In the genomic region with DNA sequence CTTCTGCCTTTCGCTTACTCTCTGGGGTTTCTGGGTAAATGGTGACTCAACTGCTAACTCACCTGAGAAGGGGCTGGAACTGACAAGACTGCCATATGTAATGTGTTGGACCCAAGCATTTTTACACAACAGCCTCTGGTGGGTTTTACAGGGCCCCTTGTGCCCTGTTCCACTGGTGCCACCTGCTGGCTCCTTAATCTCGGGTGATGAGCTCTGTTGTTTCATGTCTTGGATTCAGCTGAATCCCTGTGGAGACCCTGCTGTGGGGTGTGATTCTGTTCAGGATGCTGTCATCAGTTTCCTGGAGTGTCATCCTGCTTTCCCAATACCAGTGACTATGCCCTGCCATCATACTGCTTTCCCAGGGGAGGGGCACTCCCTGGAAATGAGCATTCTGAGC, we compare ENCODE assay signal across 9 mouse cellular contexts. TPM values are rescaled to one million over a fixed set of nuclear protein-coding genes. Genes with fewer than 3 reads are reported as not detected.
DNase-seq lines count a peak whose midpoint lies in the region; ATAC-seq and TF ChIP-seq lines count a peak whose summit lies in the region.
"Had no signal": no experiment of that assay in that cellular context is flagged by ENCODE, and none has a peak within 500 bp of the region (broad histone marks: within the 10 kb centered on the region; RNA-seq: fewer than 3 reads in every experiment).

No protein-coding gene starts in this region.

- no peaks in the 10 kb centered on the region for H3K36me3 ChIP-seq in kidney, embryonic 15.5 days
- H3K36me3 ChIP-seq in CH12.LX (replicated peaks in 1 of 2; ENCODE audit: control insufficient read depth in 1 of 2, insufficient read depth in 1 of 2, low read length in 1 of 2), result no peaks in the 10 kb centered on the region
- H3K36me3 ChIP-seq in stomach, postnatal 0 days (ENCODE audit: control insufficient read depth, insufficient read depth, low read length), result no peaks in the 10 kb centered on the region
- H3K36me3 ChIP-seq in hindbrain, embryonic 13.5 days, result no peaks in the 10 kb centered on the region
- H3K36me3 ChIP-seq: limb, embryonic 13.5 days had no signal

- in situ Hi-C loops in CH12.LX (cut with MboI; ENCODE audit: low pct_ligation_motif_present, low pct_unique_long_range_greater_than_20kb, low sequenced_read_pairs), result loop anchor here (5.0 kb wide), 1 partner anchor 86 kb away; no protein-coding TSS in a partner anchor

- dilution Hi-C loops in CH12.LX (cut with MboI; ENCODE audit: extremely low pct_ligation_motif_present, extremely low pct_unique_long_range_greater_than_20kb, low sequenced_read_pairs), result no loop called here

- H3K27me3 ChIP-seq in kidney, embryonic 15.5 days, result no peaks in the 10 kb centered on the region
- peaks cover 1% of the 10 kb centered on the region for H3K27me3 ChIP-seq in CH12.LX (replicated peaks)
- no peaks in the 10 kb centered on the region for H3K27me3 ChIP-seq in stomach, postnatal 0 days (ENCODE audit: control insufficient read depth, insufficient read depth, low read length)
- H3K27me3 ChIP-seq in hindbrain, embryonic 13.5 days, result no peaks in the 10 kb centered on the region
- H3K27me3 ChIP-seq: limb, embryonic 13.5 days had no signal

- H3K4me1 ChIP-seq in kidney, embryonic 15.5 days, result no peaks in the 10 kb centered on the region
- peaks cover 0 to 1% of the 10 kb centered on the region in 2 experiments; a peak in 1 of 4 replicates for H3K4me1 ChIP-seq in CH12.LX (ENCODE audit: control insufficient read depth in 1 of 2, insufficient read depth in 2 of 2)
- no peaks in the 10 kb centered on the region for H3K4me1 ChIP-seq in stomach, postnatal 0 days (replicated peaks; ENCODE audit: control insufficient read depth, insufficient read depth)
- H3K4me1 ChIP-seq in hindbrain, embryonic 13.5 days (replicated peaks), result no peaks in the 10 kb centered on the region
- H3K4me1 ChIP-seq: limb, embryonic 13.5 days had no signal

- peak; percentile 42 for DNase-seq in CD4-positive, CD25-positive, alpha-beta regulatory T cell, adult 2 months (ENCODE audit: low read depth, low spot score)
- DNase-seq in kidney, postnatal 10 days, result peak; percentile 75
- DNase-seq in CH12.LX (ENCODE audit: extremely low read depth), result peak; percentile 42
- DNase-seq in stomach, postnatal 0 days (ENCODE audit: low spot score), result no peak

- WGBS in kidney, embryonic 15.5 days, result 56% methylated on average over 2 of the region's 2 CpGs
- 52% methylated on average over 2 of the region's 2 CpGs for WGBS in stomach, postnatal 0 days
- WGBS in hindbrain, embryonic 13.5 days, result 65% methylated on average over 2 of the region's 2 CpGs

- peak; percentile 37 to 93; a peak in 3 of 4 replicates for TF ChIP-seq CTCF in CH12.LX (conservative IDR thresholded peaks at IDR 0.05 in 1 of 2, IDR thresholded peaks at IDR 0.05 in 1 of 2; ENCODE audit: low read depth in 2 of 2, low read length in 2 of 2)
- peak; percentile 62 for TF ChIP-seq CTCF in stomach, postnatal 0 days (IDR thresholded peaks at IDR 0.05; ENCODE audit: low read depth)

- H3K79me2 ChIP-seq in CH12.LX (replicated peaks; ENCODE audit: control insufficient read depth, extremely low read depth, insufficient read depth, poor library complexity, severe bottlenecking), result no peaks in the 10 kb centered on the region

- peak; percentile 89 for TF ChIP-seq RAD21 in CH12.LX (IDR thresholded peaks at IDR 0.05; ENCODE audit: low read depth, low read length)

- no peak overlapping the region for H3K9ac ChIP-seq in kidney, embryonic 15.5 days
- no peak overlapping the region for H3K9ac ChIP-seq in CH12.LX (ENCODE audit: insufficient read depth, low read depth)
- H3K9ac ChIP-seq in stomach, postnatal 0 days (ENCODE audit: low read length), result no peak overlapping the region
- H3K9ac ChIP-seq in hindbrain, embryonic 13.5 days, result no peak overlapping the region
- H3K9ac ChIP-seq: limb, embryonic 13.5 days had no signal

- ATAC-seq in CD4-positive, CD25-positive, alpha-beta regulatory T cell, adult 4 months, result no peak
- no peak for ATAC-seq in kidney, embryonic 15.5 days (replicated peaks; ENCODE audit: low FRiP score)
- ATAC-seq in granulocyte monocyte progenitor cell, adult 5-6 weeks (replicated peaks; ENCODE audit: poor library complexity, severe bottlenecking), result peak; percentile 52
- no peak for ATAC-seq in stomach, postnatal 0 days (ENCODE audit: low FRiP score, low TSS enrichment)
- no peak for ATAC-seq in hindbrain, embryonic 13.5 days (ENCODE audit: low FRiP score)

- H3K27ac ChIP-seq in kidney, embryonic 15.5 days, result no peak overlapping the region
- no peak overlapping the region for H3K27ac ChIP-seq in CH12.LX (ENCODE audit: insufficient read depth, low read depth)
- no peak overlapping the region for H3K27ac ChIP-seq in stomach, postnatal 0 days (replicated peaks)
- no peak overlapping the region for H3K27ac ChIP-seq in hindbrain, embryonic 13.5 days
- H3K27ac ChIP-seq: limb, embryonic 13.5 days had no signal

- TF ChIP-seq POLR2A in CH12.LX (IDR thresholded peaks at IDR 0.05; ENCODE audit: low read depth, low read length), result no peak

- no peak overlapping the region for H3K4me3 ChIP-seq in kidney, embryonic 15.5 days (replicated peaks)
- H3K4me3 ChIP-seq in CH12.LX (replicated peaks in 1 of 3; ENCODE audit: low read depth in 2 of 3, low read length in 2 of 3, poor library complexity in 1 of 3), result no peak overlapping the region
- H3K4me3 ChIP-seq in stomach, postnatal 0 days (ENCODE audit: low read depth, low read length), result no peak overlapping the region
- H3K4me3 ChIP-seq in hindbrain, embryonic 13.5 days, result no peak overlapping the region
- H3K4me3 ChIP-seq: limb, embryonic 13.5 days had no signal

- TF ChIP-seq EP300 in CH12.LX (IDR thresholded peaks at IDR 0.05; ENCODE audit: low read length), result no peak
- TF ChIP-seq EP300 in stomach, postnatal 0 days (optimal IDR thresholded peaks at IDR 0.05), result no peak

- H3K9me3 ChIP-seq in kidney, embryonic 15.5 days (replicated peaks), result no peaks in the 10 kb centered on the region
- H3K9me3 ChIP-seq in CH12.LX (replicated peaks; ENCODE audit: low read length), result no peaks in the 10 kb centered on the region
- H3K9me3 ChIP-seq in stomach, postnatal 0 days (ENCODE audit: control insufficient read depth, low read length), result no peaks in the 10 kb centered on the region
- H3K9me3 ChIP-seq in hindbrain, embryonic 13.5 days, result no peaks in the 10 kb centered on the region
- H3K9me3 ChIP-seq: limb, embryonic 13.5 days had no signal

- H3K4me2 ChIP-seq in kidney, embryonic 15.5 days, result no peak overlapping the region
- no peak overlapping the region for H3K4me2 ChIP-seq in CH12.LX (ENCODE audit: insufficient read depth, low read depth, poor library complexity, severe bottlenecking)
- no peak overlapping the region for H3K4me2 ChIP-seq in stomach, postnatal 0 days (replicated peaks; ENCODE audit: low read depth)
- no peak overlapping the region for H3K4me2 ChIP-seq in hindbrain, embryonic 13.5 days
- H3K4me2 ChIP-seq: limb, embryonic 13.5 days had no signal

RNA-seq across cellular contexts. Expression of a gene that starts 6.2 kb away (rescaled TPM):
- polyA plus RNA-seq in CD4-positive, CD25-positive, alpha-beta regulatory T cell, adult 4 months (2017; shearing (Covaris generic)), result 1 to 10 TPM in 1 of 2 experiments, not detected in 1; 1.9 TPM
- polyA plus RNA-seq in kidney, embryonic 15.5 days (2015; fragmentation: Nextera tagmentation; extraction: Ambion mirVana), result 0.54 and 1.1 TPM in 2 replicates
- total RNA-seq in CH12.LX (2012; rRNA removed) (not detected in 2 replicates), CH12.LX (2014; rRNA removed) (not detected in 2 replicates)
- not detected in 2 replicates for polyA plus RNA-seq in CH12.LX (2012; ENCODE audit: insufficient read length, low read depth)
- 3.2 and 13.2 TPM in 2 replicates for total RNA-seq in granulocyte monocyte progenitor cell, adult 5-6 weeks (2014; fragmentation: Nextera tagmentation)
- 4.3 and 10.3 TPM in 2 replicates for total RNA-seq in granulocyte monocyte progenitor cell, adult 5-6 weeks (2017)
- 0.49 and 0.88 TPM in 2 replicates for polyA plus RNA-seq in stomach, postnatal 0 days (2015; fragmentation: Nextera tagmentation; extraction: Ambion mirVana)
- not detected in 2 replicates for polyA plus RNA-seq in hindbrain, embryonic 13.5 days (2015; fragmentation: Nextera tagmentation; extraction: Ambion mirVana)

RNA-seq across cellular contexts. Expression of a gene that starts 20.0 kb away (rescaled TPM):
- under 1 TPM in 1 of 2 experiments, not detected in 1; 0.58 TPM for polyA plus RNA-seq in CD4-positive, CD25-positive, alpha-beta regulatory T cell, adult 4 months (2017; shearing (Covaris generic))
- 0.33 and 0.66 TPM in 2 replicates for polyA plus RNA-seq in kidney, embryonic 15.5 days (2015; fragmentation: Nextera tagmentation; extraction: Ambion mirVana)
- total RNA-seq in CH12.LX (2012; rRNA removed) (not detected in 2 replicates), CH12.LX (2014; rRNA removed) (not detected in 2 replicates)
- polyA plus RNA-seq in CH12.LX (2012; ENCODE audit: insufficient read length, low read depth), result not detected in 2 replicates
- total RNA-seq in granulocyte monocyte progenitor cell, adult 5-6 weeks (2014; fragmentation: Nextera tagmentation), result 3.5 and 12.1 TPM in 2 replicates
- total RNA-seq in granulocyte monocyte progenitor cell, adult 5-6 weeks (2017), result 7.2 and 7.6 TPM in 2 replicates
- polyA plus RNA-seq in stomach, postnatal 0 days (2015; fragmentation: Nextera tagmentation; extraction: Ambion mirVana), result 0.33 and 0.40 TPM in 2 replicates
- not detected in 2 replicates for polyA plus RNA-seq in hindbrain, embryonic 13.5 days (2015; fragmentation: Nextera tagmentation; extraction: Ambion mirVana)
- polyA plus RNA-seq: limb, embryonic 13.5 days had no signal

RNA-seq across cellular contexts. Expression of a gene that starts 41.8 kb away (rescaled TPM):
- polyA plus RNA-seq in CD4-positive, CD25-positive, alpha-beta regulatory T cell, adult 4 months (2017; shearing (Covaris generic)), result under 1 TPM in 1 of 2 experiments, not detected in 1; 0.51 TPM
- polyA plus RNA-seq in kidney, embryonic 15.5 days (2015; fragmentation: Nextera tagmentation; extraction: Ambion mirVana), result 1.3 and 2.4 TPM in 2 replicates
- total RNA-seq in CH12.LX (2012; rRNA removed) (0.08 and 0.13 TPM in 2 replicates), CH12.LX (2014; rRNA removed) (not detected in 2 replicates)
- polyA plus RNA-seq in CH12.LX (2012; ENCODE audit: insufficient read length, low read depth), result 0.42 and 0.66 TPM in 2 replicates
- 3.2 and 4.0 TPM in 2 replicates for total RNA-seq in granulocyte monocyte progenitor cell, adult 5-6 weeks (2014; fragmentation: Nextera tagmentation)
- total RNA-seq in granulocyte monocyte progenitor cell, adult 5-6 weeks (2017), result 11.4 and 12.7 TPM in 2 replicates
- 0.64 and 1.4 TPM in 2 replicates for polyA plus RNA-seq in stomach, postnatal 0 days (2015; fragmentation: Nextera tagmentation; extraction: Ambion mirVana)
- 0.25 and 0.44 TPM in 2 replicates for polyA plus RNA-seq in hindbrain, embryonic 13.5 days (2015; fragmentation: Nextera tagmentation; extraction: Ambion mirVana)

RNA-seq across cellular contexts. Expression of a gene that starts 43.6 kb away (rescaled TPM):
- polyA plus RNA-seq in CD4-positive, CD25-positive, alpha-beta regulatory T cell, adult 4 months (2017; shearing (Covaris generic)), result not detected
- 0.06 and 0.10 TPM in 2 replicates for polyA plus RNA-seq in kidney, embryonic 15.5 days (2015; fragmentation: Nextera tagmentation; extraction: Ambion mirVana)
- not detected in 2 replicates for total RNA-seq in CH12.LX (2012; rRNA removed)
- not detected in 2 replicates for total RNA-seq in CH12.LX (2014; rRNA removed)
- 0.16 TPM in 1 of 2 replicates, not detected in the other for polyA plus RNA-seq in CH12.LX (2012; ENCODE audit: insufficient read length, low read depth)
- total RNA-seq in granulocyte monocyte progenitor cell, adult 5-6 weeks (2014; fragmentation: Nextera tagmentation), result not detected in 2 replicates
- total RNA-seq in granulocyte monocyte progenitor cell, adult 5-6 weeks (2017), result not detected in 2 replicates
- polyA plus RNA-seq in stomach, postnatal 0 days (2015; fragmentation: Nextera tagmentation; extraction: Ambion mirVana), result 34.5 and 34.8 TPM in 2 replicates
- not detected in 2 replicates for polyA plus RNA-seq in hindbrain, embryonic 13.5 days (2015; fragmentation: Nextera tagmentation; extraction: Ambion mirVana)
- polyA plus RNA-seq: limb, embryonic 13.5 days had no signal
